Mouse (Mus musculus): ENCODE measurements at regions not wholly inside any gene's neighbourhood (a gene's known extent, or its start where the extent isn't known, plus 50 kb on each side); places are given as distances from the start of the nearest gene placed in this dataset.

DNA sequence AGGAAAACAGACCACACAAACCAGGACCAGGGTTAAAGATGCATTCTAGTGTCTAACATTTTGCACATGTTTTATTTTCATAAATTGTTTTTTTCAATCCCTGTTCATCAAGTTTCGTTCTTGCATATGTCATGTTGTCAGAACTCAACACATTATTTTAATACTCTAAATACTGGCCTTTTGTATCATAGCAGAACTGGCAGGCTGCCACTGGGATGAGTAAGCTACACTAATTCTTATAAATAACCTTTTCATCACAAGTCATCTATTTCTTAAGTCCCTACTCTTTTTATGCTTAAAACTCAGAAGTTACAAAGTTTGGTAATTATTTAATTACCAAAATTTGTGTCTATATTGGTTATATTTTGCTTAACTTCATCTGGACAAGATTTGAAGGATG, 148.4 kb upstream of the Mme start:
- Histone ChIP-seq H3K27me3 (ENCODE audit: control insufficient read depth, insufficient read depth, low read length) (no peaks in the 10 kb centered on the region), H3K4me3 (no peak overlapping the region), H3K4me1 (ENCODE audit: control insufficient read depth, insufficient read depth, low read length) (no peaks in the 10 kb centered on the region), H3K36me3 (ENCODE audit: control insufficient read depth, insufficient read depth, low read length) (no peaks in the 10 kb centered on the region), H3K79me2 (replicated peaks; ENCODE audit: control insufficient read depth, insufficient read depth, low read length) (no peaks in the 10 kb centered on the region), H3K9ac (ENCODE audit: low read depth, low read length) (no peak overlapping the region), H3K27ac (no peak overlapping the region)
- 48% methylated on average over 1 of the region's 1 CpGs for WGBS
- intact Hi-C loops (cut with DNase I) = no loop called here
- TF ChIP-seq POLR2A (IDR thresholded peaks at IDR 0.05; ENCODE audit: insufficient read depth, low read depth, low read length) (no peak), CTCF (IDR thresholded peaks at IDR 0.05) (no peak), EP300 (IDR thresholded peaks at IDR 0.05; ENCODE audit: insufficient read depth, low read depth, low read length) (no peak)
- DNase-seq = no peak

DNA sequence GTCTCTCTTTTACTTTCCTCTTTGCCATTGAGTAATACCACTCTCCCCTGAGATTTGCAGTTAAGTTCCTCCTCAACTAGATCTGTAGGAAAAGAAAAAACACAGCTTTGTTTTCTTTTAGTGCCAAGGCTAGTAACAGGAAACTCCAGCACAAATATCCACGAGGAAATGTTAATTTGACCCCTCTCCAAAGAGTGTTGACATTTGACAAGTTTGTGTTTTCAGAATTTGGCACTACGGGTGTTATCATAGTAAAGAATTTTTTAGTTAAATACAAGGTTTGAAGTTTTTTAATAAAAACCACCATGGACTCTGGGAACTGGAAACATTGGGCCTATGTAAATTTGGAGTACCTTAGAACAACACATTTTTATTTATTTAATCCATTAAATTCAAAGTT, 126.1 kb upstream of the Mme start:
- intact Hi-C loops (cut with DNase I) = no loop called here
- WGBS = 21% methylated on average over 2 of the region's 2 CpGs
- no peaks in the 10 kb centered on the region for H3K4me1 ChIP-seq (ENCODE audit: control insufficient read depth, insufficient read depth, low read length)

DNA sequence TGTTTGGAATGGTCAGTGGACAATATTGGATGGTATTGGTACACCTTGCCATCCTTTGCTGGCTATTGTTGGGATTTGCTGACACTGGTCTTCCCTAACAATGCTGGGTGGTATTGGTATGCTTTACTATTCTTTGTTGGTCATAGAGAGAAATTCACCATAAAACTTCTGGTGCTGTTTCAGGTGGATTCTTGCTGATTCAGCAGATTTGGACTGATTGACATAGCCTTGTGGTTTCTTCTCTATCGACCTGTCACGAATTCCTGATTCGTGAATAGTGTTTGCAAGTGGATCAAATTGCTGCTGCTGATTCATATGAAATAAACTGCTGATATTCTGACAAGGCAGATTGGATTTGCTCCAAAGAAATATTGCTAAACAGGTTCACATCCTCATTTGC, 109.5 kb upstream of the Mme start:
- intact Hi-C loops (cut with DNase I) = loop anchor here (5.0 kb wide), 1 partner anchor 675 kb away; no protein-coding TSS in a partner anchor
- H3K4me1 ChIP-seq (ENCODE audit: control insufficient read depth, insufficient read depth, low read length) = no peaks in the 10 kb centered on the region
- no peak for DNase-seq
- H3K36me3 ChIP-seq (ENCODE audit: control insufficient read depth, insufficient read depth, low read length) = no peaks in the 10 kb centered on the region
- H3K79me2 ChIP-seq (replicated peaks; ENCODE audit: control insufficient read depth, insufficient read depth, low read length) = no peaks in the 10 kb centered on the region
- no peak overlapping the region for H3K27ac ChIP-seq
- H3K9ac ChIP-seq (ENCODE audit: low read depth, low read length) = no peak overlapping the region
- 82% methylated on average over 3 of the region's 3 CpGs for WGBS
- no peak overlapping the region for H3K4me3 ChIP-seq
- H3K27me3 ChIP-seq (ENCODE audit: control insufficient read depth, insufficient read depth, low read length) = no peaks in the 10 kb centered on the region
- TF ChIP-seq EP300 (IDR thresholded peaks at IDR 0.05; ENCODE audit: insufficient read depth, low read depth, low read length) (no peak), CTCF (IDR thresholded peaks at IDR 0.05) (no peak), POLR2A (IDR thresholded peaks at IDR 0.05; ENCODE audit: insufficient read depth, low read depth, low read length) (no peak)

More for the DNA sequence above, 126.1 kb upstream of the Mme start:
- no peak overlapping the region for H3K9ac ChIP-seq (ENCODE audit: low read depth, low read length)
- no peaks in the 10 kb centered on the region for H3K36me3 ChIP-seq (ENCODE audit: control insufficient read depth, insufficient read depth, low read length)
- no peak for DNase-seq
- no peaks in the 10 kb centered on the region for H3K79me2 ChIP-seq (replicated peaks; ENCODE audit: control insufficient read depth, insufficient read depth, low read length)
- TF ChIP-seq CTCF (IDR thresholded peaks at IDR 0.05) (no peak), POLR2A (IDR thresholded peaks at IDR 0.05; ENCODE audit: insufficient read depth, low read depth, low read length) (no peak), EP300 (IDR thresholded peaks at IDR 0.05; ENCODE audit: insufficient read depth, low read depth, low read length) (no peak)
- H3K27me3 ChIP-seq (ENCODE audit: control insufficient read depth, insufficient read depth, low read length) = no peaks in the 10 kb centered on the region
- no peak overlapping the region for H3K4me3 ChIP-seq
- H3K27ac ChIP-seq = no peak overlapping the region

DNA sequence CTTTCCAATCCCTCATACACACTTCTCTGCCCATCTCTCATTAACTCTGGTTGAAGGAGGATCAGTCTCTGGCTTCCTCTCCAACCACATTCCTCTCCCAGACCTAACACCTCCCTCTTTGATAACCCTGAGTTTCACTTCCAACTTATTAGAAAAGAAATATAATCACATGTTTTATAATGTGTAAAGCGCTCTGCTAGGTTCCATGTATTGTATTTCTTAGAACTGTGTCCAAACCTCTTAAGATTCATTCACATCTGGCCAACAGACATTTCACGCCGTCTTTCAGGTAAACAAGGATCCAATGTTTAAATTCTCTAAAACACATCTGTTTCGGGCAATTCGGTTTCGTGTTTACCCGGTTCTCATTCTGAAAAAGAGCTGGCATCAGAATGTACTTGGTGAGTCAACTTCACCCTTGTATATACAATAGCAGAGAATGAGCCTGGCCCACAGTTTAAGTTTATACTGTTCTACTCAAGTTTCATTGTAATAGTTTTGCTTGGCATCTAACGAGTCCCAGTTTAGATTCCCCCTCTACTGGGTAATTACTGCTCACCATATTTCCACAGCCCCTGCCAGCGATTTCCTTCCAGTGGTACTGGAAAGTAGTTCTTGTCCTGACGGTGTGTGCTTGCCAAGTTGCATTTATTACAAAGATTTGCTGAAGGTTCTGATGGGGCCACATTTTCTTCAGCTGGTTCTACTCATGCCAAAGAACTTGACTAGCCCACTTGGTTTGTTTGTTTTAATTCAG, 103.8 kb upstream of the Mme start:
- intact Hi-C loops (cut with DNase I) = no loop called here
- DNase-seq = no peak
- Histone ChIP-seq H3K36me3 (ENCODE audit: control insufficient read depth, insufficient read depth, low read length) (no peaks in the 10 kb centered on the region), H3K9ac (ENCODE audit: low read depth, low read length) (no peak overlapping the region), H3K79me2 (replicated peaks; ENCODE audit: control insufficient read depth, insufficient read depth, low read length) (no peaks in the 10 kb centered on the region), H3K27me3 (ENCODE audit: control insufficient read depth, insufficient read depth, low read length) (no peaks in the 10 kb centered on the region), H3K27ac (no peak overlapping the region), H3K4me1 (ENCODE audit: control insufficient read depth, insufficient read depth, low read length) (no peaks in the 10 kb centered on the region), H3K4me3 (no peak overlapping the region)
- 75% methylated on average over 10 of the region's 10 CpGs for WGBS
- TF ChIP-seq CTCF (IDR thresholded peaks at IDR 0.05) (no peak), EP300 (IDR thresholded peaks at IDR 0.05; ENCODE audit: insufficient read depth, low read depth, low read length) (no peak), POLR2A (IDR thresholded peaks at IDR 0.05; ENCODE audit: insufficient read depth, low read depth, low read length) (no peak)

DNA sequence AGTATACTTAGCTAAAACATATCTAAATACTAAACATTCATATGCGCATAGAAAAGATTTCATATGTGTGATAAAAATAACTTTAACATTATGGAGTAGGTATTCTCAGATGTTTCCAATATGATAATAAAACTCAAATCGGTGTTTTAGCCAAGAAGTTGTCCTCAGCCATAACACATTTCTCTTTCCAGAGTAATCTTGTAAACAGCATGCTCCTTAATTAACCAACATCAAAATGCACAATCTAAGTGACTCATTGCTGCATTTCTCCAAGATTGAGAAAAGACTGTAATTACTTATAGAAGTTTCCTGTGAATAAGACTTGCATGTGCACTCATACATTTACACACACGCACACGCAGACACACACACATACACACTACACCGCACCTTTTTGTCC, 95.1 kb upstream of the Mme start:
- intact Hi-C loops (cut with DNase I) = no loop called here
- no peak overlapping the region for H3K9ac ChIP-seq (ENCODE audit: low read depth, low read length)
- no peaks in the 10 kb centered on the region for H3K36me3 ChIP-seq (ENCODE audit: control insufficient read depth, insufficient read depth, low read length)
- TF ChIP-seq EP300 (IDR thresholded peaks at IDR 0.05; ENCODE audit: insufficient read depth, low read depth, low read length) = no peak
- TF ChIP-seq CTCF (IDR thresholded peaks at IDR 0.05) = no peak
- no peak for TF ChIP-seq POLR2A (IDR thresholded peaks at IDR 0.05; ENCODE audit: insufficient read depth, low read depth, low read length)
- no peak overlapping the region for H3K4me3 ChIP-seq
- 92% methylated on average over 5 of the region's 5 CpGs for WGBS
- no peak overlapping the region for H3K27ac ChIP-seq
- H3K4me1 ChIP-seq (ENCODE audit: control insufficient read depth, insufficient read depth, low read length) = no peaks in the 10 kb centered on the region
- H3K27me3 ChIP-seq (ENCODE audit: control insufficient read depth, insufficient read depth, low read length) = no peaks in the 10 kb centered on the region
- H3K79me2 ChIP-seq (replicated peaks; ENCODE audit: control insufficient read depth, insufficient read depth, low read length) = no peaks in the 10 kb centered on the region
- DNase-seq = no peak

DNA sequence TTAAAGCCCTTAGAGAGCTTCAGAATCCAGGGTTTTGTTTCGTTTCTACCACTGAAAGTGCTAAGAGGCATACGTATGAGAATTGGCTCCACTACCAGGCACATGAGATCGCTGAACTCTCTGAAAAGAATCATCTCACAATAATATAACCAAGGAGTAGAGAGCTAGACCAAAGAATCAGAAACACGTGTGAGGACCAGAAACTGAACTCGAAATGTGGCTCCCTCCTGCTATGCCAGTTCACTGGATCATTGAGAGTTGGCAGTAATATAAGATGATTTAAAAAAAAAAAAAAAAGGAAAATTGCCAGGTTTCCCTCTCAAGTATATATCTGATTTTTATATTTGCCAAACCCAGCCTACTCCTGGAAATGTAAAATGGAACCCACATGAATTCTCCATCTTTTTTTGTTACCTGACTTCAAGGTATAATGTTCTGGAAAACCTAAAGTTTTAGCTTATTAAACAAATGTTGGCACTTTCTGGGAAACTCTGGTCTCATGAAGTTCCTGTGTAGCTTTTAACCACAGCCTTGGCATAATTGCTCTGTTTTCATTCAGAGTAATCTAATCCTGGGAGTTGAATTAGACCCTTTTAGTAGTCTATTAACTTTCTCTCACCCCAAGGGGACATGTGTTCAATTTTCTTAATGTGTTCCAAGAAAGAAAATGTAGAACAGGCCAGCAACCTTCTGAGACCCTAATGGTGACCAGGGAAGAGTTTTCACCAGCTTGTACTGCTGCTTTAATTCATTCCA, 58.7 kb upstream of the Mme start:
- Histone ChIP-seq H3K4me3 (no peak overlapping the region), H3K79me2 (replicated peaks; ENCODE audit: control insufficient read depth, insufficient read depth, low read length) (no peaks in the 10 kb centered on the region), H3K4me1 (ENCODE audit: control insufficient read depth, insufficient read depth, low read length) (no peaks in the 10 kb centered on the region), H3K27ac (no peak overlapping the region), H3K27me3 (ENCODE audit: control insufficient read depth, insufficient read depth, low read length) (no peaks in the 10 kb centered on the region), H3K36me3 (ENCODE audit: control insufficient read depth, insufficient read depth, low read length) (no peaks in the 10 kb centered on the region), H3K9ac (ENCODE audit: low read depth, low read length) (no peak overlapping the region)
- TF ChIP-seq EP300 (IDR thresholded peaks at IDR 0.05; ENCODE audit: insufficient read depth, low read depth, low read length) = no peak
- no peak for TF ChIP-seq CTCF (IDR thresholded peaks at IDR 0.05)
- TF ChIP-seq POLR2A (IDR thresholded peaks at IDR 0.05; ENCODE audit: insufficient read depth, low read depth, low read length) = no peak
- intact Hi-C loops (cut with DNase I) = no loop called here
- 80% methylated on average over 5 of the region's 5 CpGs for WGBS
- DNase-seq = no peak
